Mouse (Mus musculus) forebrain, embryonic 15.5 days (tissue): ENCODE results near the gene Mapk13. TPM values are rescaled to one million over a fixed set of nuclear protein-coding genes. Genes with fewer than 3 reads are reported as not detected.
"Not testable (repeated sequence)": the region's sequence is repeated elsewhere in the genome, so short reads cannot be mapped to it uniquely, and the experiment has no call there.

Source experiments
- ATAC-seq: fragments of 200-750 bp; cut with Nextera tagmentation; replicated peaks from 2 replicates; pipeline ENCODE4 v1.8.0; 2017; ENCODE audit warnings: mild to moderate bottlenecking, moderate TSS enrichment, moderate library complexity
- H3K27ac ChIP-seq: fragments of 300-500 bp; sonication (generic); replicated peaks from 2 replicates; pipeline ENCODE4 v1.5.1; 2015; ENCODE audit warnings: mild to moderate bottlenecking, inconsistent platforms
- H3K27me3 ChIP-seq: fragments of 300-500 bp; sonication (generic); 2 replicates; pipeline ENCODE4 v1.6.1; 2015; ENCODE audit warnings: inconsistent platforms
- H3K36me3 ChIP-seq: fragments of 300-500 bp; sonication (generic); 2 replicates; pipeline ENCODE4 v1.6.1; 2015; ENCODE audit warnings: mild to moderate bottlenecking, inconsistent platforms
- H3K4me1 ChIP-seq: fragments of 300-500 bp; sonication (generic); 2 replicates; pipeline ENCODE4 v1.6.1; 2015; ENCODE audit warnings: inconsistent platforms
- H3K4me2 ChIP-seq: fragments of 300-500 bp; sonication (generic); replicated peaks from 2 replicates; pipeline ENCODE4 v1.6.1; 2015; ENCODE audit warnings: mild to moderate bottlenecking, inconsistent platforms
- H3K4me3 ChIP-seq: fragments of 300-500 bp; sonication (generic); 2 replicates; pipeline ENCODE4 v1.5.1; 2015; ENCODE audit warnings: mild to moderate bottlenecking, inconsistent platforms
- H3K9ac ChIP-seq: fragments of 300-500 bp; sonication (generic); replicated peaks from 2 replicates; pipeline ENCODE4 v1.6.1; 2015; ENCODE audit warnings: mild to moderate bottlenecking, inconsistent platforms
- H3K9me3 ChIP-seq: fragments of 300-500 bp; sonication (generic); 2 replicates; pipeline ENCODE4 v1.6.1; 2016; ENCODE audit warnings: inconsistent platforms
- WGBS: fragments of 180-500 bp; shearing (Covaris S2); methylation state at CpG from one replicate; pipeline ENCODE4 v1.1.7; 2015; ENCODE audit warnings: mixed read lengths; 5-methylcytosine and 5-hydroxymethylcytosine counted together
- polyA plus RNA-seq: library from polyadenylated mRNA; unstranded; fragments of >200 nt; fragmentation: Nextera tagmentation; extraction: Ambion mirVana; gene quantifications from 2 replicates; pipeline ENCODE4 v1.2.1, GENCODE M21; 2015

Gene Mapk13
- polyA plus RNA-seq, 1 experiment from 2014 or later, result 0.85 TPM

- H3K36me3 ChIP-seq, result peaks cover 21% of the 10 kb centered on the region
- no peaks in the 10 kb centered on the region for H3K27me3 ChIP-seq
- no peak overlapping the region for H3K9ac ChIP-seq
- no peaks in the 10 kb centered on the region for H3K9me3 ChIP-seq
- no peak overlapping the region for H3K4me3 ChIP-seq
- H3K27ac ChIP-seq, result no peak overlapping the region
- H3K4me2 ChIP-seq, result no peak overlapping the region
- H3K4me1 ChIP-seq, result peaks cover 29% of the 10 kb centered on the region
- 94% methylated on average over 1 of the region's 1 CpGs for WGBS
- ATAC-seq, result no peak
Measured at GRCm38 (mm10) chr17:28803316-28803715, 34.2 kb downstream of the Mapk13 start.

DNA sequence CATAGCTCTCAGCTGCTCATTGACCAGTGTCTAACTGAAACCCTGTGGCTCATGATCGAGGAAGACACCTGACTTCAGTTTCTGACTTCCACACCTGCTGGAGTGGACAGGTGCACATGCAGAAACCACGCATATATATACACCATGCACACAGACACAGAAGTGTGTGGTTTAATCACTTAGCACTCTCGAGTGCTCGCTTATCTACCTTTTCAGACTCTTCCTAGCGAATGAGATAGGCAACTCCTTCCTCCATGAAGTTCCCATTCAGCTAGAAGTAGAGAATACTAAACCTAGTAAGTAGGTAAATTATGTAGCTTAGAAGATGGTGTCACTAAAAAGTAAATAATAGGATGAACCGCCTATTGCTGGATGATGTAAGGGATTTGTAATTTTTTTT is 35.9 kb downstream of the Mapk13 start:
- H3K4me2 ChIP-seq, result no peak overlapping the region
- WGBS, result 94% methylated on average over 6 of the region's 6 CpGs
- H3K4me1 ChIP-seq, result peaks cover 19% of the 10 kb centered on the region
- H3K27ac ChIP-seq, result no peak overlapping the region
- no peak overlapping the region for H3K9ac ChIP-seq
- no peaks in the 10 kb centered on the region for H3K9me3 ChIP-seq
- H3K36me3 ChIP-seq, result peaks cover 35% of the 10 kb centered on the region
- ATAC-seq, result no peak
- H3K27me3 ChIP-seq, result no peaks in the 10 kb centered on the region
- no peak overlapping the region for H3K4me3 ChIP-seq

DNA sequence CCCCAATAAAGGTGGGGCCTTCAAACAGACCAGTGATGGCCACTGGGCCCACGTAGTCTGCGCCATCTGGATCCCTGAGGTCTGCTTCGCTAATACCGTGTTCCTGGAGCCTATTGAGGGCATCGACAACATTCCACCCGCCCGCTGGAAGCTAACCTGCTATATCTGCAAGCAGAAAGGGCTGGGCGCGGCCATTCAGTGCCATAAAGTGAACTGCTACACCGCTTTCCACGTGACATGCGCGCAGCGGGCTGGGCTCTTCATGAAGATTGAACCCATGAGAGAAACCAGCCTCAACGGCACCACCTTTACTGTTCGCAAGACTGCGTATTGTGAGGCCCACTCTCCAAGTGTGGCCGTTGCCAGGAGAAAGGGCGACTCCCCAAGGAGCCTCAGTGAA is 37.7 kb downstream of the Mapk13 start:
- H3K4me1 ChIP-seq, result peaks cover 13% of the 10 kb centered on the region
- 97% methylated on average over 19 of the region's 19 CpGs for WGBS
- peaks cover 48% of the 10 kb centered on the region for H3K36me3 ChIP-seq
- ATAC-seq, result no peak
- H3K4me2 ChIP-seq, result no peak overlapping the region
- no peak overlapping the region for H3K9ac ChIP-seq
- no peaks in the 10 kb centered on the region for H3K9me3 ChIP-seq
- no peak overlapping the region for H3K4me3 ChIP-seq
- H3K27ac ChIP-seq, result no peak overlapping the region
- no peaks in the 10 kb centered on the region for H3K27me3 ChIP-seq

DNA sequence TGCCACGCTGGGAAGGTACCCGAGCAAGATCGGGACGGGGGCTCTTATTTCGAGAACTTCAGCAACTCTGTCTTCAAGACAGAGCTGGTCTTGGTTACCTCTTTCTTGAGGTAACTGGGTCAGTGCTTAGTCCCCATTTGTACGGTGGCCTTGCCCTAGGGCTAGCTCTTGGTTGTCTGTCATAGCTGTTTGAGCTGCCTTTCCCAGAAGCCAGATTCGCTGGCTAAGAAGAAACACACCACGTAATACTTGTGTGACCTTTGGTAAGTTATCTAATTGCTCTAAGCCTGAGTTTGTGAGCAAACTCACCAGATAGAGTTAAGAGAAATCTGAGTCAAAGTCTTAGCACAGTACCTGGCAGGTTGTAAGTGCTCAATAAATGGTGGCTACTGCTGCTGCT is 39.6 kb downstream of the Mapk13 start:
- Histone ChIP-seq H3K4me2 (no peak overlapping the region), H3K27me3 (no peaks in the 10 kb centered on the region), H3K4me3 (no peak overlapping the region), H3K27ac (no peak overlapping the region), H3K36me3 (peaks cover 57% of the 10 kb centered on the region), H3K9ac (no peak overlapping the region), H3K9me3 (no peaks in the 10 kb centered on the region), H3K4me1 (no peaks in the 10 kb centered on the region)
- no peak for ATAC-seq
- WGBS, result 93% methylated on average over 8 of the region's 8 CpGs

- 95% methylated on average over 10 of the region's 10 CpGs for WGBS
- Histone ChIP-seq H3K27ac (no peak overlapping the region), H3K4me3 (no peak overlapping the region), H3K4me1 (no peaks in the 10 kb centered on the region), H3K9ac (no peak overlapping the region), H3K27me3 (no peaks in the 10 kb centered on the region), H3K36me3 (peaks cover 63% of the 10 kb centered on the region), H3K4me2 (no peak overlapping the region), H3K9me3 (no peaks in the 10 kb centered on the region)
- ATAC-seq, result no peak
Measured at GRCm38 (mm10) chr17:28809175-28809831, 40.2 kb downstream of the Mapk13 start.

DNA sequence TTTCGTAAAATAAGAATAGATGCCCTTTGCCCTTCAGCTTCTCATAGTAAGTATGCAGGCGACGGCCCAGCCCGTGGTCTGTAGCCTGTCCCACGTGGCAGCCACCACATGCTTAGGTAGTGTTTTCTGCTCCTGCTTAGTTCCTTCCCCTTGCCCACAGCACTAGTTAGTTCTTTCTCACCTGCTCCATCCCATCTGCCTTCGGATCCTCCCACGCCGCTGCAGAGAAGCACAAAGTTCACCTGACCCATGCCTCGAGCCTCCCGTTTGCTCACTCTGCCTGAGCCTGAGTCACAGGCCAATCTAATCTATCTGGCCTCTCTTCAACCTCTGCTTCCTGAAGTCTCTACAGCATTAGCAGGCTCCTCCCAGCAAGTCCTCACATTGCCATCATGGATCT is 43.2 kb downstream of the Mapk13 start:
- no peak overlapping the region for H3K27ac ChIP-seq
- no peak for ATAC-seq
- H3K9ac ChIP-seq, result no peak overlapping the region
- no peaks in the 10 kb centered on the region for H3K9me3 ChIP-seq
- no peak overlapping the region for H3K4me3 ChIP-seq
- no peaks in the 10 kb centered on the region for H3K4me1 ChIP-seq
- no peaks in the 10 kb centered on the region for H3K27me3 ChIP-seq
- 97% methylated on average over 10 of the region's 10 CpGs for WGBS
- no peak overlapping the region for H3K4me2 ChIP-seq
- peaks cover 70% of the 10 kb centered on the region for H3K36me3 ChIP-seq

DNA sequence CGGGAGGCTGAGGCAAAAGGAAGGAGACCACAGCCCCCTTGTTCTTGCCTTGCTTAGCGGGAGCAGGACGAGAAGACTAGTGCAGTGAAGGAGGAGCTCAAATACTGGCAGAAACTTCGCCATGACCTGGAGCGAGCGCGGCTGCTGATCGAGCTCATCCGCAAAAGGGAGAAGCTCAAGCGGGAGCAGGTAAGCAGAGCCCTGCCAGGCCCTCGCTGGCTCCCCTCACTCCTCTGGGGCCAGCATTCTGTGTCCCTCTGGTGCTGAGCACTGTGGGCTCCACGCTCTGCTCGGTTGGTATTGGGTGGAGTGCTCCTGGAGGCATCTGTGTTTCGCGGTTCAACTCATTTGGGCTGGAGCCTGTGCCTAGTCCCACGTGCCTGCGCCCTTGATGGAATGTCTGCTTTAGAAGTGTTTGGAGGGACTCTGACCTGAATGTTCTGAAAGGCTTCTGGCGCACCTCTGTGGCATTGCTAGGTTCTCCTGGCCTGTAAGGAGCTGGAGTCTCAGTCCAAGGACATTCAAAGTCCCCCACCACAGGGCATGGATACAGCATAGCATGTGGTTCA is 45.5 kb downstream of the Mapk13 start:
- H3K4me1 ChIP-seq, result no peaks in the 10 kb centered on the region
- H3K9ac ChIP-seq, result no peak overlapping the region
- whole genome bisulfite sequencing, result 90% methylated on average over 18 of the region's 18 CpGs
- no peaks in the 10 kb centered on the region for H3K27me3 ChIP-seq
- ATAC-seq, result no peak
- peaks cover 74% of the 10 kb centered on the region for H3K36me3 ChIP-seq
- H3K9me3 ChIP-seq, result no peaks in the 10 kb centered on the region
- no peak overlapping the region for H3K4me3 ChIP-seq
- H3K4me2 ChIP-seq, result no peak overlapping the region
- H3K27ac ChIP-seq, result no peak overlapping the region

DNA sequence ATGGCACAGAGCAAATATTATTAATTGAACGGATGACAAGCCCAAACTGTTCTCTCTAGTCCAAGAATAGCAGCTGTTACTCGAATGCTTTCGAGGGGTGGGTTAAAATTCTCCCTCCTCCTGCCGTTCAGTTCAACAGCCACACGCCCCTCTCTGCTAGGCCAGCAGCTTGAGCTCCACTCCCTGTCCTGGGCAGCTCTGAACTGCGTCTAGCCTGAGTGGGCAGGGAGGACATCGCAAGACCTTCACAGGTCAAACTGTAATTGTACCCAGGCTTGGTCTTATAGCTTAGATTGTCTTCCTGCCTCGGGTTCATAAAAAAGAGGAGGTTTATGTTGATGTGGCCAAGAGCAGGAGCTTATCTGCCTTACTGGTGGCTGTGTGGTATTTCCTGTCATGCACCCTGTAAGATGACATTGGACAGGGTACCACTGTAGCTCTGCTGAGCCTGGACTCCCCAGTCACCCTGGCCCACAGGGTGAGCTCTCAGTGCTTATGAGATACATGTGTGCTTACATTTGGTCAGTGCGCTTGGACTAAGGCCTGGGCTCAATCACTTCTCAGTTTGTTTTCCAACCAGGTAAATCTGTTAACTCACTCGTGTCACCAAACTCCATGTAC is 46.4 kb downstream of the Mapk13 start:
- Histone ChIP-seq H3K9ac (no peak overlapping the region), H3K27me3 (no peaks in the 10 kb centered on the region), H3K9me3 (no peaks in the 10 kb centered on the region), H3K36me3 (peaks cover 72% of the 10 kb centered on the region), H3K4me1 (no peaks in the 10 kb centered on the region), H3K27ac (no peak overlapping the region), H3K4me2 (no peak overlapping the region), H3K4me3 (no peak overlapping the region)
- 93% methylated on average over 10 of the region's 10 CpGs for WGBS
- no peak for ATAC-seq

- H3K36me3 ChIP-seq, result peaks cover 69% of the 10 kb centered on the region
- H3K27me3 ChIP-seq, H3K4me3 ChIP-seq, H3K9me3 ChIP-seq, H3K4me2 ChIP-seq, H3K9ac ChIP-seq, H3K27ac ChIP-seq, ATAC-seq, H3K4me1 ChIP-seq: not testable (repeated sequence)
- WGBS, result 95% methylated on average over 10 of the region's 10 CpGs
Measured at GRCm38 (mm10) chr17:28816326-28816725, 47.2 kb downstream of the Mapk13 start.

GRCm38 (mm10) chr17:28816875-28817811 is 48.0 kb downstream of the Mapk13 start:
- Histone ChIP-seq H3K9ac (no peak overlapping the region), H3K4me2 (no peak overlapping the region), H3K4me1 (no peaks in the 10 kb centered on the region), H3K27me3 (no peaks in the 10 kb centered on the region), H3K9me3 (no peaks in the 10 kb centered on the region), H3K4me3 (no peak overlapping the region), H3K36me3 (peaks cover 77% of the 10 kb centered on the region), H3K27ac (no peak overlapping the region)
- 95% methylated on average over 25 of the region's 25 CpGs for WGBS
- no peak for ATAC-seq

- peaks cover 83% of the 10 kb centered on the region for H3K36me3 ChIP-seq
- no peak overlapping the region for H3K9ac ChIP-seq
- H3K27ac ChIP-seq, result no peak overlapping the region
- no peak for ATAC-seq
- no peaks in the 10 kb centered on the region for H3K27me3 ChIP-seq
- no peaks in the 10 kb centered on the region for H3K4me1 ChIP-seq
- no peak overlapping the region for H3K4me2 ChIP-seq
- no peak overlapping the region for H3K4me3 ChIP-seq
- WGBS, result 57% methylated on average over 2 of the region's 2 CpGs
- no peaks in the 10 kb centered on the region for H3K9me3 ChIP-seq
Measured at GRCm38 (mm10) chr17:28820189-28820588, 51.1 kb downstream of the Mapk13 start.
